14 mouse cellular contexts compared by ENCODE assay signal in the genomic region with DNA sequence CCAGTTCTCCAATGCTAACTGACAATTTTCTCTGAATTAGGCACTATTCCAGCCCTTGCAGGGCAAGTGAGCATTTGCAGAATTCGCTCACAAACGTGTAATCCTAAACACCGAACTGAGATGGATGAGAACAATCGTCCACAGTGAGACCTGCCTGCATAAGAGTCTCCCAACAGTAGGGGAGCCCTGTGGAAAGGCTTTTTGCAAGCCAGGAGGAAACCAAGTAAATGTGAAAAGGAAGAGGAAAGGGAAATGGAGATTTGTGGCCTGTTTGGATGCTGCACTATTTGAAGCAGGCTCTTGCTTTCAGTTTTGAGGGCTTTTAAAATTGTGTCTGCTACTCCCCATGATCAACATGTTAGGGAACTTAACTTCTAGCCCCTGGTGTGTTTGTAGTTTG.
DNase-seq lines count a peak whose midpoint lies in the region; ATAC-seq and TF ChIP-seq lines count a peak whose summit lies in the region.
"Had no signal": no experiment of that assay in that cellular context is flagged by ENCODE, and none has a peak within 500 bp of the region (broad histone marks: within the 10 kb centered on the region; RNA-seq: fewer than 3 reads in every experiment).

No protein-coding gene starts in this region.

- ATAC-seq in heart, embryonic 11.5 days (replicated peaks; ENCODE audit: insufficient number of reproducible peaks, low FRiP score, low TSS enrichment): no peak
- no peak for ATAC-seq in liver, postnatal 0 days
- no peak for ATAC-seq in liver, embryonic 11.5 days (replicated peaks; ENCODE audit: low FRiP score)
- ATAC-seq in neural tube, embryonic 15.5 days (ENCODE audit: low FRiP score): no peak
- ATAC-seq: midbrain, embryonic 16.5 days had no signal

- no peaks in the 10 kb centered on the region for H3K9me3 ChIP-seq in heart, embryonic 11.5 days (replicated peaks; ENCODE audit: control insufficient read depth, low read length)
- no peaks in the 10 kb centered on the region for H3K9me3 ChIP-seq in liver, postnatal 0 days (ENCODE audit: low read length)
- no peaks in the 10 kb centered on the region for H3K9me3 ChIP-seq in liver, embryonic 11.5 days (ENCODE audit: control insufficient read depth, low read length)
- no peaks in the 10 kb centered on the region for H3K9me3 ChIP-seq in neural tube, embryonic 15.5 days (replicated peaks)
- H3K9me3 ChIP-seq: embryonic facial prominence, embryonic 15.5 days; limb, embryonic 12.5 days; lung, embryonic 15.5 days; stomach, embryonic 15.5 days had no signal

- H3K27ac ChIP-seq in heart, adult 2 months: no peak overlapping the region; the same call in 1 of the 2 replicates
- H3K27ac ChIP-seq in heart, embryonic 11.5 days (ENCODE audit: low read depth, low read length): no peak overlapping the region
- no peak overlapping the region for H3K27ac ChIP-seq in liver, postnatal 0 days (ENCODE audit: low read depth)
- H3K27ac ChIP-seq in liver, embryonic 11.5 days (ENCODE audit: low read depth, low read length): no peak overlapping the region
- no peak overlapping the region for H3K27ac ChIP-seq in neural tube, embryonic 15.5 days (replicated peaks)
- H3K27ac ChIP-seq: embryonic facial prominence, embryonic 15.5 days; hindbrain, embryonic 14.5 days; limb, embryonic 12.5 days; lung, embryonic 15.5 days; stomach, embryonic 15.5 days had no signal

- peak; percentile 49 for TF ChIP-seq CTCF in heart, adult 2 months (IDR thresholded peaks at IDR 0.05)
- 0 out of 2 replicates have a peak, but pooled peaks have one; percentile 20 for TF ChIP-seq CTCF in liver, postnatal 0 days (IDR thresholded peaks at IDR 0.05; ENCODE audit: low read depth)

- H3K79me2 ChIP-seq in heart, adult 2 months (replicated peaks; ENCODE audit: control insufficient read depth, insufficient read depth, low read length): no peaks in the 10 kb centered on the region

- no peak for TF ChIP-seq EP300 in heart, adult 2 months (IDR thresholded peaks at IDR 0.05; ENCODE audit: insufficient read depth, low read depth, low read length)
- TF ChIP-seq EP300 in liver, postnatal 0 days (IDR thresholded peaks at IDR 0.05; ENCODE audit: low read depth): no peak

- DNase-seq in heart, adult 2 months: no peak
- DNase-seq in liver, postnatal 0 days: no peak
- DNase-seq in liver, embryonic 11.5 days (ENCODE audit: low spot score): no peak
- peak; percentile 37 for DNase-seq in brain, adult 2 months (ENCODE audit: low read depth, low spot score)
- DNase-seq in kidney, postnatal 10 days: peak; percentile 9
- DNase-seq: cerebellum, adult 9-11 months had no signal

- no peaks in the 10 kb centered on the region for H3K27me3 ChIP-seq in heart, adult 2 months (ENCODE audit: control insufficient read depth, insufficient read depth, low read length)
- no peaks in the 10 kb centered on the region for H3K27me3 ChIP-seq in heart, embryonic 11.5 days (ENCODE audit: control insufficient read depth, insufficient read depth, low read length)
- H3K27me3 ChIP-seq in liver, postnatal 0 days (ENCODE audit: insufficient read depth, low read length): no peaks in the 10 kb centered on the region
- H3K27me3 ChIP-seq in liver, embryonic 11.5 days (replicated peaks; ENCODE audit: control insufficient read depth, insufficient read depth, low read length): no peaks in the 10 kb centered on the region
- no peaks in the 10 kb centered on the region for H3K27me3 ChIP-seq in neural tube, embryonic 15.5 days (replicated peaks)
- H3K27me3 ChIP-seq: embryonic facial prominence, embryonic 15.5 days; limb, embryonic 12.5 days; lung, embryonic 15.5 days; stomach, embryonic 15.5 days had no signal

- H3K4me2 ChIP-seq in heart, embryonic 11.5 days: no peak overlapping the region
- no peak overlapping the region for H3K4me2 ChIP-seq in liver, postnatal 0 days (ENCODE audit: low read depth, low read length)
- H3K4me2 ChIP-seq in liver, embryonic 11.5 days: no peak overlapping the region
- no peak overlapping the region for H3K4me2 ChIP-seq in neural tube, embryonic 15.5 days
- H3K4me2 ChIP-seq: embryonic facial prominence, embryonic 15.5 days; hindbrain, embryonic 14.5 days; limb, embryonic 12.5 days; lung, embryonic 15.5 days; stomach, embryonic 15.5 days had no signal

- H3K36me3 ChIP-seq in heart, adult 2 months (ENCODE audit: control insufficient read depth, insufficient read depth, low read length): no peaks in the 10 kb centered on the region; the same call in 1 of the 2 replicates
- no peaks in the 10 kb centered on the region for H3K36me3 ChIP-seq in heart, embryonic 11.5 days (ENCODE audit: control insufficient read depth, insufficient read depth, low read length)
- H3K36me3 ChIP-seq in liver, postnatal 0 days (replicated peaks; ENCODE audit: insufficient read depth, low read length): no peaks in the 10 kb centered on the region
- no peaks in the 10 kb centered on the region for H3K36me3 ChIP-seq in liver, embryonic 11.5 days (ENCODE audit: control insufficient read depth, insufficient read depth, low read length)
- no peaks in the 10 kb centered on the region for H3K36me3 ChIP-seq in neural tube, embryonic 15.5 days
- H3K36me3 ChIP-seq: embryonic facial prominence, embryonic 15.5 days; limb, embryonic 12.5 days; lung, embryonic 15.5 days; stomach, embryonic 15.5 days had no signal

- intact Hi-C loops in heart, adult 2 months (cut with DNase I): loop anchor here (5.0 kb wide), 1 partner anchor 106 kb away; no protein-coding TSS in a partner anchor

- no peak overlapping the region for H3K4me3 ChIP-seq in heart, adult 2 months
- H3K4me3 ChIP-seq in heart, embryonic 11.5 days (ENCODE audit: low read depth, low read length): no peak overlapping the region
- no peak overlapping the region for H3K4me3 ChIP-seq in liver, postnatal 0 days (ENCODE audit: low read depth, low read length)
- no peak overlapping the region for H3K4me3 ChIP-seq in liver, embryonic 11.5 days (ENCODE audit: low read depth, low read length)
- H3K4me3 ChIP-seq in neural tube, embryonic 15.5 days (replicated peaks): no peak overlapping the region
- H3K4me3 ChIP-seq: embryonic facial prominence, embryonic 15.5 days; limb, embryonic 12.5 days; lung, embryonic 15.5 days; stomach, embryonic 15.5 days had no signal

- WGBS in heart, adult 2 months: 26% methylated on average over 4 of the region's 4 CpGs
- 42% methylated on average over 4 of the region's 4 CpGs for WGBS in heart, embryonic 11.5 days (ENCODE audit: insufficient replicate concordance)
- 23% methylated on average over 4 of the region's 4 CpGs for WGBS in liver, postnatal 0 days (ENCODE audit: insufficient replicate concordance)
- WGBS in liver, embryonic 11.5 days: 34% methylated on average over 4 of the region's 4 CpGs
- WGBS in neural tube, embryonic 15.5 days: 49% methylated on average over 4 of the region's 4 CpGs

- TF ChIP-seq POLR2A in heart, adult 2 months (IDR thresholded peaks at IDR 0.05; ENCODE audit: insufficient read depth, low read depth, low read length): no peak

- H3K4me1 ChIP-seq in heart, adult 2 months (ENCODE audit: control insufficient read depth, insufficient read depth, low read length): no peaks in the 10 kb centered on the region; the same call in 1 of the 2 replicates
- no peaks in the 10 kb centered on the region for H3K4me1 ChIP-seq in heart, embryonic 11.5 days (ENCODE audit: control insufficient read depth, insufficient read depth, low read length)
- H3K4me1 ChIP-seq in liver, postnatal 0 days (ENCODE audit: insufficient read depth): no peaks in the 10 kb centered on the region
- no peaks in the 10 kb centered on the region for H3K4me1 ChIP-seq in liver, embryonic 11.5 days (replicated peaks; ENCODE audit: control insufficient read depth, insufficient read depth, low read length)
- H3K4me1 ChIP-seq in neural tube, embryonic 15.5 days: no peaks in the 10 kb centered on the region
- H3K4me1 ChIP-seq: embryonic facial prominence, embryonic 15.5 days; limb, embryonic 12.5 days; lung, embryonic 15.5 days; stomach, embryonic 15.5 days had no signal

- H3K9ac ChIP-seq in heart, adult 2 months (ENCODE audit: low read depth, low read length): no peak overlapping the region
- H3K9ac ChIP-seq in heart, embryonic 11.5 days (ENCODE audit: low read depth, low read length): no peak overlapping the region
- H3K9ac ChIP-seq in liver, postnatal 0 days (replicated peaks): no peak overlapping the region
- no peak overlapping the region for H3K9ac ChIP-seq in liver, embryonic 11.5 days (ENCODE audit: low read depth, low read length)
- H3K9ac ChIP-seq in neural tube, embryonic 15.5 days (replicated peaks): no peak overlapping the region
- H3K9ac ChIP-seq: embryonic facial prominence, embryonic 15.5 days; hindbrain, embryonic 14.5 days; limb, embryonic 12.5 days; lung, embryonic 15.5 days; stomach, embryonic 15.5 days had no signal

Comparison
In these comparisons a context has a peak if more than half of its experiments do, and no peak if none do; other contexts are left out.
1. DNase-seq: peak in brain, adult 2 months (single experiment) and kidney, postnatal 10 days (single experiment); none in heart, adult 2 months (0 of 2), liver, postnatal 0 days (single experiment) and liver, embryonic 11.5 days (single experiment).